Mouse (Mus musculus): ENCODE measurements around the gene Fam187b. TPM values are rescaled to one million over a fixed set of nuclear protein-coding genes. Genes with fewer than 3 reads are reported as not detected.
A peak's percentile ranks its signal among the peaks of the same experiment; 100 is the strongest.

Gene Fam187b
- total and polyA plus RNA-seq, 3 experiments, result not detected

DNA sequence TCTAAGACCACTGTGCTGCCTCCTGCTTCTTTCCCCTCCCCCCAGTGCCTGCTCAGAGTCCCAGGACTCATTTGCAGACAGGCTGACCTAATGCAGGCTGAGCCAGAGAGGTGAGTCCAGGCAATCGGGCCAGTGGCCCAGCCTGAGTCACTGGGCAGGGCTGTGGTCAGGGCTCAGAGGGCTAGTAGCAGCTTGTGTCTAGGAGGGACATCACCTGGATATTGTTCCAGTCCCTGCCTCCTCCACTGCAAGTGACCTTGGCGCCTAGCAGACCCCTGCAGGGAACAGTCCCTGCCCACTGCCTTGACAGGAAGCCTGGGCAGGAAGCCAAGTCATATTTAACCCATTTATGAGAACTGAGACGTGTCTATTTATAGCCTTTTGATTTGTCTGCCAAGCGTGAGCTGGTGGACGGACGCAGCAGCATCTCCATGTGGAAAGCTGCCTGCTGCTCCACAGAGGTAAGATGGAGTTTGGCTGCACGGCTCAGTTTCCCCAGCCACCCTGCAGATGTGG lies 27.0 kb downstream of the Fam187b start:
- Histone ChIP-seq H3K27ac (ENCODE audit: control insufficient read depth, low read depth, low read length) (no peak overlapping the region), H3K4me1 (ENCODE audit: control insufficient read depth in 1 of 2, insufficient read depth in 2 of 2, low read length in 2 of 2) (peaks cover 3 to 28% of the 10 kb centered on the region in 2 experiments), H3K36me3 (ENCODE audit: control insufficient read depth in 1 of 2, insufficient read depth in 2 of 2, low read length in 2 of 2) (peaks cover 0 to 14% of the 10 kb centered on the region in 2 experiments; a peak in 2 of 4 replicates), H3K4me3 (ENCODE audit: control insufficient read depth in 1 of 2, insufficient read depth in 1 of 2, low read depth in 2 of 2, low read length in 2 of 2) (no peak overlapping the region), H3K27me3 (ENCODE audit: control insufficient read depth in 1 of 2, insufficient read depth in 2 of 2, low read length in 2 of 2) (no peaks in the 10 kb centered on the region), H3K79me2 (ENCODE audit: control insufficient read depth, insufficient read depth, low read length, poor library complexity) (no peaks in the 10 kb centered on the region), H3K9ac (ENCODE audit: control insufficient read depth, low read depth, low read length, poor library complexity, severe bottlenecking) (no peak overlapping the region), H3K9me3 (replicated peaks; ENCODE audit: insufficient read depth, low read length) (no peaks in the 10 kb centered on the region)
- DNase-seq (ENCODE audit: low read depth, low spot score), result peak; percentile 57
- TF ChIP-seq TBP (IDR thresholded peaks at IDR 0.05; ENCODE audit: low read depth, low read length), result no peak
- peak in 1 of 2 experiments; percentile 7; a peak in 1 of 4 replicates for TF ChIP-seq EP300 (IDR thresholded peaks at IDR 0.05; ENCODE audit: low read depth in 1 of 2, low read length in 2 of 2)
- peak; percentile 77; the same call in 1 of the 2 replicates for TF ChIP-seq MEF2A (IDR thresholded peaks at IDR 0.05; ENCODE audit: extremely low read depth, insufficient replicate concordance, low read depth, low read length, poor library complexity, severe bottlenecking)

DNA sequence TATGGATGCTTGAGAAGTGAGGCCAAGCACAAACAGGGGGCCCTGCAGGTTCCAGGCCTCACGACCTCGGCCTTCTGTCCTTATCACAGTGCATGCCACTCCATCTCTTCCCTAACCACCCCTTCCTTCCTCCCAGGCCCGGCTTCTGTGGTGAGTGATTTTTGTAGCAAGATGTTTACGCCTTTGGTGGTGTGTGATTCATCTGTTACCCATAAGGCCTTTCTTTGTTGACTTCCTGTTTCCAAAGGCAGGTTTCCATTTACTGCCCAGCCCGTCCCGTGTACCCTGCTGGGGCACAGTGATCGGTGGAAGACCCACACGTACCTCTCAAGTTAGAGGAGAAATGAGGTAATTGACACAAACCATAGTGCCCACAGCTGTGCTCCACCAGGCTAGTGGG lies 29.1 kb downstream of the Fam187b start:
- Histone ChIP-seq H3K36me3 (ENCODE audit: control insufficient read depth in 1 of 2, insufficient read depth in 2 of 2, low read length in 2 of 2) (peaks cover 0 to 12% of the 10 kb centered on the region in 2 experiments; a peak in 2 of 4 replicates), H3K4me1 (ENCODE audit: control insufficient read depth in 1 of 2, insufficient read depth in 2 of 2, low read length in 2 of 2) (peaks cover under 1 to 29% of the 10 kb centered on the region in 2 experiments; a peak in 3 of 4 replicates), H3K27ac (ENCODE audit: control insufficient read depth, low read depth, low read length) (peak overlapping the region; percentile 35), H3K9ac (ENCODE audit: control insufficient read depth, low read depth, low read length, poor library complexity, severe bottlenecking) (peak overlapping the region; percentile 27), H3K9me3 (replicated peaks; ENCODE audit: insufficient read depth, low read length) (no peaks in the 10 kb centered on the region), H3K79me2 (ENCODE audit: control insufficient read depth, insufficient read depth, low read length, poor library complexity) (no peaks in the 10 kb centered on the region), H3K4me3 (ENCODE audit: control insufficient read depth in 1 of 2, insufficient read depth in 1 of 2, low read depth in 2 of 2, low read length in 2 of 2) (peak overlapping the region; percentile 21 to 43), H3K27me3 (ENCODE audit: control insufficient read depth in 1 of 2, insufficient read depth in 2 of 2, low read length in 2 of 2) (no peaks in the 10 kb centered on the region)
- TF ChIP-seq GATA1 (IDR thresholded peaks at IDR 0.05; ENCODE audit: low read depth, low read length) (peak; percentile 57), TBP (IDR thresholded peaks at IDR 0.05; ENCODE audit: low read depth, low read length) (peak; percentile 60; the same call in 1 of the 2 replicates), MYC (IDR thresholded peaks at IDR 0.05; ENCODE audit: low read depth, low read length) (peak; percentile 44; the same call in 1 of the 2 replicates), ETS1 (IDR thresholded peaks at IDR 0.05; ENCODE audit: low read depth, low read length) (peak; percentile 56; the same call in 1 of the 2 replicates), MYB (IDR thresholded peaks at IDR 0.05; ENCODE audit: low read depth, low read length) (no peak), TAL1 (IDR thresholded peaks at IDR 0.05; ENCODE audit: low read length) (peak; percentile 28; the same call in 1 of the 2 replicates), USF1 (IDR thresholded peaks at IDR 0.05; ENCODE audit: low read depth, low read length) (no peak), CHD2 (IDR thresholded peaks at IDR 0.05; ENCODE audit: low read length) (no peak), RCOR1 (IDR thresholded peaks at IDR 0.05; ENCODE audit: low read depth, low read length) (peak; percentile 58; the same call in 1 of the 2 replicates), MAX (IDR thresholded peaks at IDR 0.05; ENCODE audit: low read length) (peak; percentile 72), POLR2A (IDR thresholded peaks at IDR 0.05; ENCODE audit: control insufficient read depth in 1 of 2, insufficient read depth in 1 of 2, low read depth in 1 of 2, low read length in 2 of 2, poor library complexity in 1 of 2) (peak; percentile 50 to 65; a peak in 3 of 4 replicates), UBTF (IDR thresholded peaks at IDR 0.05; ENCODE audit: borderline replicate concordance, insufficient read depth, low read depth, low read length) (no peak), CTCF (IDR thresholded peaks at IDR 0.05 in 2 of 3, conservative IDR thresholded peaks at IDR 0.05 in 1 of 3; ENCODE audit: control insufficient read depth in 1 of 3, insufficient read depth in 1 of 3, low read depth in 2 of 3, low read length in 3 of 3, poor library complexity in 1 of 3, severe bottlenecking in 1 of 3) (no peak), POLR2AphosphoS5 (IDR thresholded peaks at IDR 0.05; ENCODE audit: borderline replicate concordance, low read depth, low read length) (no peak), SIN3A (IDR thresholded peaks at IDR 0.05; ENCODE audit: low read length) (peak; percentile 89), EP300 (IDR thresholded peaks at IDR 0.05; ENCODE audit: low read depth in 1 of 2, low read length in 2 of 2) (peak; percentile 42 to 62; a peak in 3 of 4 replicates), ZKSCAN1 (IDR thresholded peaks at IDR 0.05; ENCODE audit: low read depth, low read length) (no peak), HCFC1 (IDR thresholded peaks at IDR 0.05; ENCODE audit: low read depth, low read length) (peak; percentile 81), NELFE (IDR thresholded peaks at IDR 0.05; ENCODE audit: low read depth, low read length) (peak; percentile 55; the same call in 1 of the 2 replicates), E2F4 (IDR thresholded peaks at IDR 0.05; ENCODE audit: borderline replicate concordance, low read depth, low read length) (no peak), ELF1 (IDR thresholded peaks at IDR 0.05; ENCODE audit: low read depth, low read length) (peak; percentile 80), POLR2AphosphoS2 (IDR thresholded peaks at IDR 0.05; ENCODE audit: low read length) (no peak), KAT2A (conservative IDR thresholded peaks at IDR 0.05; ENCODE audit: low read depth, low read length) (no peak), CHD1 (IDR thresholded peaks at IDR 0.05; ENCODE audit: low read depth, low read length) (no peak), MXI1 (IDR thresholded peaks at IDR 0.05; ENCODE audit: low read depth, low read length) (no peak; the same call in 1 of the 2 replicates), MEF2A (IDR thresholded peaks at IDR 0.05; ENCODE audit: extremely low read depth, insufficient replicate concordance, low read depth, low read length, poor library complexity, severe bottlenecking) (no peak), ZMIZ1 (IDR thresholded peaks at IDR 0.05; ENCODE audit: low read depth, low read length) (no peak), MAFK (IDR thresholded peaks at IDR 0.05; ENCODE audit: borderline replicate concordance, low read depth, low read length) (no peak)
- peak; percentile 86 for DNase-seq (ENCODE audit: low read depth, low spot score)

Measured in MEL (cell line).